Mouse (Mus musculus): ENCODE measurements around the gene Trpc4ap.

- TF ChIP-seq CTCF (IDR thresholded peaks at IDR 0.05; ENCODE audit: low read depth) (peak; percentile 96), EP300 (optimal IDR thresholded peaks at IDR 0.05) (no peak)
Measured at GRCm38 (mm10) chr2:155691723-155692493, at the start of gene Trpc4ap.

Data from stomach, postnatal 0 days (tissue).